Mouse (Mus musculus) CH12.LX (cell line): ENCODE data around the gene Hmox2. TPM values are rescaled to one million over a fixed set of nuclear protein-coding genes. Genes with fewer than 3 reads are reported as not detected.
A peak's percentile ranks its signal among the peaks of the same experiment; 100 is the strongest.
"Not testable (repeated sequence)": the region's sequence is repeated elsewhere in the genome, so short reads cannot be mapped to it uniquely, and the experiment has no call there.

Experiments used
- DNase-seq: peaks from one replicate; pipeline ENCODE4 v3.0.0-alpha.2; 2013; ENCODE audit errors: extremely low read depth
- H3K27ac ChIP-seq: 2 replicates; pipeline ENCODE4 v1.5.1; 2012; ENCODE audit warnings: low read depth, mild to moderate bottlenecking, control low read depth, moderate library complexity; ENCODE audit not compliant: insufficient read depth
- H3K27me3 ChIP-seq: replicated peaks from 2 replicates; pipeline ENCODE3; 2012; ENCODE audit warnings: inconsistent platforms
- H3K36me3 ChIP-seq, 2 experiments: replicated peaks in 1 of 2; 2 replicates each; pipeline versions ENCODE3 to v1.6.1; 2012; ENCODE audit warnings: inconsistent platforms in 1 of 2, low read length in 1 of 2, mild to moderate bottlenecking in 1 of 2, mixed read lengths in 1 of 2, moderate library complexity in 1 of 2; ENCODE audit not compliant: control insufficient read depth in 1 of 2, insufficient read depth in 1 of 2
- H3K4me1 ChIP-seq, 2 experiments: 2 replicates each; pipeline ENCODE4 v1.6.1; 2012; ENCODE audit warnings: inconsistent platforms in 1 of 2, moderate library complexity in 1 of 2; ENCODE audit not compliant: insufficient read depth in 2 of 2, control insufficient read depth in 1 of 2
- H3K4me2 ChIP-seq: 2 replicates; pipeline ENCODE4 v1.6.1; 2012; ENCODE audit warnings: low read depth, mild to moderate bottlenecking, control low read depth; ENCODE audit not compliant: poor library complexity, insufficient read depth, severe bottlenecking
- H3K4me3 ChIP-seq, 3 experiments: fragments of 150-350 bp in 1 of 3; sonication (generic) in 1 of 3; replicated peaks in 1 of 3; 2 replicates each; pipeline versions ENCODE3 to v1.5.1; 2011 to 2012; ENCODE audit warnings: low read depth in 2 of 3, low read length in 2 of 3, mild to moderate bottlenecking in 2 of 3, moderate library complexity in 2 of 3, control low read depth in 1 of 3, improper control_type of control experiment in 1 of 3, inconsistent platforms in 1 of 3, mixed read lengths in 1 of 3; ENCODE audit not compliant: poor library complexity in 1 of 3
- H3K79me2 ChIP-seq: replicated peaks from 2 replicates; pipeline ENCODE4 v1.6.1; 2012; ENCODE audit warnings: mild to moderate bottlenecking, moderate library complexity; ENCODE audit not compliant: control insufficient read depth, poor library complexity, insufficient read depth, severe bottlenecking; ENCODE audit errors: extremely low read depth
- H3K9ac ChIP-seq: 2 replicates; pipeline ENCODE4 v1.6.1; 2012; ENCODE audit warnings: low read depth, mild to moderate bottlenecking, control low read depth, moderate library complexity; ENCODE audit not compliant: insufficient read depth
- H3K9me3 ChIP-seq: replicated peaks from 2 replicates; pipeline ENCODE3; 2012; ENCODE audit warnings: low read length, inconsistent platforms, mixed read lengths
- E2F4 ChIP-seq: IDR thresholded peaks from 2 replicates; pipeline ENCODE4 v1.6.1; 2011; ENCODE audit warnings: low read depth, low read length, improper control_type of control experiment; ENCODE audit not compliant: insufficient replicate concordance
- ELF1 ChIP-seq: IDR thresholded peaks from 2 replicates; pipeline ENCODE4 v1.6.1; 2014; ENCODE audit warnings: low read depth, mild to moderate bottlenecking, inconsistent platforms, low read length, improper control_type of control experiment
- EP300 ChIP-seq: IDR thresholded peaks from 2 replicates; pipeline ENCODE4 v1.6.1; 2011; ENCODE audit warnings: low read length, improper control_type of control experiment
- ETS1 ChIP-seq: conservative IDR thresholded peaks from 2 replicates; pipeline ENCODE4 v1.6.1; 2012; ENCODE audit warnings: low read depth, mild to moderate bottlenecking, inconsistent platforms, low read length, improper control_type of control experiment, moderate library complexity
- GABPA ChIP-seq: IDR thresholded peaks from 2 replicates; pipeline ENCODE4 v1.6.1; 2012; ENCODE audit warnings: low read depth, low read length, improper control_type of control experiment, inconsistent platforms; ENCODE audit not compliant: insufficient replicate concordance
- IRF4 ChIP-seq: IDR thresholded peaks from 2 replicates; pipeline ENCODE4 v1.6.1; 2014; ENCODE audit warnings: low read depth, mild to moderate bottlenecking, inconsistent platforms, low read length, improper control_type of control experiment
- JUN ChIP-seq: IDR thresholded peaks from 2 replicates; pipeline ENCODE4 v1.6.1; 2011; ENCODE audit warnings: low read depth, mild to moderate bottlenecking, low read length, improper control_type of control experiment, moderate library complexity; ENCODE audit not compliant: insufficient read depth
- KAT2A ChIP-seq: IDR thresholded peaks from 2 replicates; pipeline ENCODE4 v1.6.1; 2012; ENCODE audit warnings: low read length, improper control_type of control experiment, inconsistent platforms; ENCODE audit not compliant: insufficient replicate concordance
- MEF2A ChIP-seq: IDR thresholded peaks from 2 replicates; pipeline ENCODE4 v1.6.1; 2014; ENCODE audit warnings: low read depth, mild to moderate bottlenecking, inconsistent platforms, low read length, improper control_type of control experiment, borderline replicate concordance
- MYC ChIP-seq: IDR thresholded peaks from 2 replicates; pipeline ENCODE4 v1.6.1; 2011; ENCODE audit warnings: low read depth, mild to moderate bottlenecking, improper control_type of control experiment, low read length
- NRF1 ChIP-seq: IDR thresholded peaks from 2 replicates; pipeline ENCODE4 v1.6.1; 2014; ENCODE audit warnings: low read depth, mild to moderate bottlenecking, inconsistent platforms, low read length, improper control_type of control experiment, moderate library complexity
- PAX5 ChIP-seq: IDR thresholded peaks from 2 replicates; pipeline ENCODE4 v1.6.1; 2012; ENCODE audit warnings: low read length, inconsistent platforms, mixed read lengths
- POLR2AphosphoS2 ChIP-seq: IDR thresholded peaks from 2 replicates; pipeline ENCODE4 v1.6.1; 2011; ENCODE audit warnings: low read depth, low read length, improper control_type of control experiment
- RCOR1 ChIP-seq: conservative IDR thresholded peaks from 2 replicates; pipeline ENCODE4 v1.6.1; 2012; ENCODE audit warnings: low read depth, mild to moderate bottlenecking, inconsistent platforms, low read length, improper control_type of control experiment
- SMC3 ChIP-seq: IDR thresholded peaks from 2 replicates; pipeline ENCODE4 v1.6.1; 2011; ENCODE audit warnings: low read depth, low read length, improper control_type of control experiment
- TCF12 ChIP-seq: IDR thresholded peaks from 2 replicates; pipeline ENCODE4 v1.6.1; 2014; ENCODE audit warnings: low read depth, mild to moderate bottlenecking, inconsistent platforms, low read length, improper control_type of control experiment
- UBTF ChIP-seq: IDR thresholded peaks from 2 replicates; pipeline ENCODE4 v1.6.1; 2012; ENCODE audit warnings: low read depth, mild to moderate bottlenecking, inconsistent platforms, low read length, improper control_type of control experiment, moderate library complexity
- USF2 ChIP-seq: conservative IDR thresholded peaks from 2 replicates; pipeline ENCODE4 v1.6.1; 2011; ENCODE audit warnings: low read depth, low read length, improper control_type of control experiment
- dilution Hi-C: fragments of 300-500 bp; cut with MboI; formaldehyde crosslinking; loops from 2 replicates; pipeline ENCODE4 v1.14.3; 2020; ENCODE audit warnings: low sequenced_read_pairs; ENCODE audit not compliant: extremely low pct_unique_long_range_greater_than_20kb, extremely low pct_ligation_motif_present
- in situ Hi-C: fragments of 300-500 bp; cut with MboI; formaldehyde crosslinking; loops from 3 replicates; pipeline ENCODE4 v1.14.3; 2019; ENCODE audit warnings: low sequenced_read_pairs, low pct_ligation_motif_present, low pct_unique_long_range_greater_than_20kb, mixed read lengths
- polyA plus RNA-seq: library from polyadenylated mRNA; unstranded; fragments of >175 nt; gene quantifications from 2 replicates; pipeline ENCODE4 v1.2.1, GENCODE M21; 2012; ENCODE audit warnings: low read depth; ENCODE audit not compliant: insufficient read length
- total RNA-seq, 2 experiments: library from RNA; depleted of rRNA; stranded (reverse); fragments of 300-350 nt in 1 of 2; fragments of >200 nt in 1 of 2; gene quantifications; 2 replicates each; pipeline ENCODE4 v1.2.3; 2012 to 2014

Gene Hmox2
- total and polyA plus RNA-seq, 3 experiments, result 72.3 to 91.9 (median 74.0) TPM

GRCm38 (mm10) chr16:4754045-4754444 is 27.9 kb downstream of the Hmox2 start:
- H3K36me3 ChIP-seq, result peaks cover 0 to 14% of the 10 kb centered on the region in 2 experiments
- H3K27me3 ChIP-seq, result no peaks in the 10 kb centered on the region
- dilution Hi-C loops, result no loop called here
- no peak overlapping the region for H3K4me3 ChIP-seq
- no peak for TF ChIP-seq PAX5
- TF ChIP-seq TCF12, result no peak
- TF ChIP-seq ETS1, result no peak
- TF ChIP-seq EP300, result no peak
- no peak for TF ChIP-seq ELF1
- no peak for TF ChIP-seq MYC
- no peak for TF ChIP-seq MEF2A
- no peak for TF ChIP-seq JUN
- TF ChIP-seq IRF4, result no peak
- no peak for TF ChIP-seq GABPA
- TF ChIP-seq RCOR1, result no peak
- no peak for TF ChIP-seq UBTF
- TF ChIP-seq USF2, result no peak
- TF ChIP-seq KAT2A, result no peak
- TF ChIP-seq E2F4, result no peak
- TF ChIP-seq POLR2AphosphoS2, result no peak
- TF ChIP-seq NRF1, result no peak
- TF ChIP-seq SMC3, result no peak
- TF ChIP-seq, all 38 proteins: peak for 0
- H3K4me2 ChIP-seq, result no peak overlapping the region
- in situ Hi-C loops, result loop anchor here (25.0 kb wide), 1 partner anchor 108 kb away; no protein-coding TSS in a partner anchor
- peaks cover 4 to 23% of the 10 kb centered on the region in 2 experiments; a peak in 3 of 4 replicates for H3K4me1 ChIP-seq
- no peaks in the 10 kb centered on the region for H3K9me3 ChIP-seq
- H3K27ac ChIP-seq, result no peak overlapping the region
- no peak for DNase-seq
- 0 out of 2 replicates have a peak, but pooled peaks cover 3% of the 10 kb centered on the region for H3K79me2 ChIP-seq
- no peak overlapping the region for H3K9ac ChIP-seq

DNA sequence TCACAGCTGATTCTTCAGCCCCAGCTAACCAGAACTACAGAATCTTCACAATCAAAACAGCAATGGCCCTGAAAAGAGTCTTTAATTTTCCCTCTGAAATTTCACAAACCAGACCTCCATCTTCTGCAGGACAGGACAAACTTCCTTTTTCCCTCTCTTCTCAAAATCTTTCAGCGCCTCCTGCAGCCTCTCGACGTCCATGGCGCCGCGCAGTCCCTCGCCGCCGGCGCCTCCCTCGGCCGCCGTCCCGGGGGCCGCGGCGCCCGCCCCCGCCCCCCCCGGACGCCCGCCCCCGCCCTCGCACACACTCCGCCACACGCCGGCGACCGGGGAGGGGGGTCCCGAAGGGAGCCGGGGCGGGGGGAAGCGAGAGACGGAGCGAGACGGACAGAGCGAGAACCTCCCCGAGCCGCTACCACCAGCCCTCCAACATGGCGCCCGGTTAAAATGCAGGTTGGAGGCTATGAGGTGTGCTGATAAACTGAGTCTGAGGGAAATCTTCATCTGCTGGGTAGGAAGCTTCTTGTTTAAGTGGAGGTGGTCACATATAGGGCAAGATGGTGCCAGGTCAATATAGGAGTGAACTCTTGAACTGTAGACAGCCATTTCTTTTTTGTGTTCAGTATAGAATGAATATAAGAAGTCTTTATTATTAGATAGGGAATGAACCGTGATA is 30.6 kb downstream of the Hmox2 start:
- H3K4me2 ChIP-seq, dilution Hi-C loops, H3K27ac ChIP-seq, H3K27me3 ChIP-seq, DNase-seq, H3K9me3 ChIP-seq, H3K79me2 ChIP-seq: not testable (repeated sequence)
- Histone ChIP-seq H3K36me3 (peaks cover 0 to 16% of the 10 kb centered on the region in 2 experiments), H3K4me3 (peak overlapping the region in 2 of 3 experiments; percentile 21 to 41), H3K4me1 (peaks cover 3 to 23% of the 10 kb centered on the region in 2 experiments; a peak in 3 of 4 replicates), H3K9ac (peak overlapping the region; percentile 48; the same call in 1 of the 2 replicates)
- in situ Hi-C loops, result loop anchor here (25.0 kb wide), 1 partner anchor 106 kb away; no protein-coding TSS in a partner anchor
